Mouse (Mus musculus) cerebral cortex, adult 2 months (tissue): ENCODE results near the gene Phf5a.

Experiments used
- WGBS: fragments of 180-500 bp; shearing (Covaris S2); methylation state at CpG from one replicate; pipeline ENCODE4 v1.1.7; 2018; 5-methylcytosine and 5-hydroxymethylcytosine counted together

Gene Phf5a

DNA sequence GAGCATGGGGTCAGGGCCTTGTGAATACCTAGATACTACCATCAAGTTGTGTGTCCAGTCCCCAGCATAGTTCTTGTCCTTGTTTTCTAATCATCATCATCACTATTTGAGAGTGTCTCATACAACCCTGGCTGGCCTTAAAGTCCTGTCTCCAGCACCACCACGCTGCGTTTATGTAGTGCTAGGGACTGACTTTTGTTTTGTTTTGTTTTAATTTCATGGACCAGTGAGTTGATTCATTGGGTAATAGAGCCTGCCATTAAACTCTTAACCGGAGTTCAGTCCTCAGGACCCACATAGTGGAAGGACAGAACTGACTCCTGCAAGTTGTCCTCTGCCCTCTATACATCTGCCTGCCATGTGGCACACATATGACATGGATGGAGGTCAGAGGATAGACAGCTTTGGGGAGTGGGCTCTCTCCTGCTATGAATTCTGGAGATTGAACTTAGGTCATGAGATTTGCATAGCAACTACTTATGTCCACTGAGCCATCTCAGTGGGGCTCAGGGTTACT is 13.8 kb upstream of the Phf5a start:
- 62% methylated on average over 3 of the region's 3 CpGs for WGBS

DNA sequence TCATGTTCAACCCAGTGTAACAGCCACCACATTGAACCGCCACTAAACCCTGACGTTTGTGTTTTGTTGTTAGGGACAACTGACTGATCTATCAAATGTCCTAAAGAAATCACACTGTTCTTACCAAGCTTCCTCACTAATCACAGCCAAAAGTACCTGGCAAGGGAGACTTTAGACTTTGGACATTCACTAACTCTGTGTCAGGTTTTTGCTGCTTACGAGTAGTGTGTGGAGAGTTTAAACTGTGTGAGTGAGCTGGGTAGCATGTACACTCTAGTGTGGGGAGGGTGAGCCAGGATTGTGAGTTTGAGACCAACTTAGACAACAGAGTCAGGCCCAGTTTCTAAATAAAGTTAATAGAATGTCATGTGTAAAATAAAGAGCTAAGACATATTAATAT is 10.6 kb upstream of the Phf5a start:
- 66% methylated on average over 3 of the region's 3 CpGs for WGBS

DNA sequence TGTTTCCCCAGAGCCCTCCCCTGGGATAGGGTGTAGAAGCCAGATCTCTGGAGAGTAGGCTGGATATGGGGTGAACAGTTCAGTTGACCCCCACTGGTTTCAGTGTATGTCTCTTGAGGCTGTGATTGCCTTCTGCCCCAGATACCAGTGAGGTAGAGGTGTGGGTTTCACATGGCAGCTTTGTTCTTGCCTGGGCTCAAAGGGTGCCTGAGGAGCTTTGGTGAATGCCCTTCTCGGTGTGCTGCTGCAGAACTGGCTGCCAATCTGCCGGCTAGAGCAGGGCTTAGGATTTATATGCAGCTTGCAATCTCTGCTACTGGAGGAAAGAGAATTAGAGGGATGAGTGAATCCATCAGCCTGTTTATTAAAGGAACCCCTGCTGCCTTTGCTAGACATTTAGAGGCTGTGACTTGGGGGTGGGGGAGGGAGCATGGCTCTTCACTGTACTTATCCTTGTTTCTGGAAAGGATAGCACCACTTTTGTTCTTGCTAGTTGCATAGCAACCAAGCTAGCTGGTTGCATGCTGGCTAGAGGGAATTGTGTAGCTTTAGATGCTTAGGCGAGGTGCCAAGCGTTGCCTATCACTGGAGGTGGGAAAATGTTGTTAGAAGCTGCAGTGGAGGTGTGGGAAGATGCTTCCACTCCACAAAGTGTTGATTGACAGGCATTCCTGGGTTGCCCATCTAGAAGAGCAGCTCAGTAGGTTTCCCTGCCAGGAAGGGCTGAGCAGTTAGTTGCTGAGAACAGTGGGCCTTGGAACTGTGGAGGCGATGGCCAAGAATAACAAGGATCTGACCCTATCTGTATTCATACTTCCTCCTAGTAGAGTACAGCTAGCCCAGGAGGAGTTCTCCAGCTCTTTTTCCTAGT is 8.1 kb upstream of the Phf5a start:
- WGBS = 13% methylated on average over 5 of the region's 5 CpGs

DNA sequence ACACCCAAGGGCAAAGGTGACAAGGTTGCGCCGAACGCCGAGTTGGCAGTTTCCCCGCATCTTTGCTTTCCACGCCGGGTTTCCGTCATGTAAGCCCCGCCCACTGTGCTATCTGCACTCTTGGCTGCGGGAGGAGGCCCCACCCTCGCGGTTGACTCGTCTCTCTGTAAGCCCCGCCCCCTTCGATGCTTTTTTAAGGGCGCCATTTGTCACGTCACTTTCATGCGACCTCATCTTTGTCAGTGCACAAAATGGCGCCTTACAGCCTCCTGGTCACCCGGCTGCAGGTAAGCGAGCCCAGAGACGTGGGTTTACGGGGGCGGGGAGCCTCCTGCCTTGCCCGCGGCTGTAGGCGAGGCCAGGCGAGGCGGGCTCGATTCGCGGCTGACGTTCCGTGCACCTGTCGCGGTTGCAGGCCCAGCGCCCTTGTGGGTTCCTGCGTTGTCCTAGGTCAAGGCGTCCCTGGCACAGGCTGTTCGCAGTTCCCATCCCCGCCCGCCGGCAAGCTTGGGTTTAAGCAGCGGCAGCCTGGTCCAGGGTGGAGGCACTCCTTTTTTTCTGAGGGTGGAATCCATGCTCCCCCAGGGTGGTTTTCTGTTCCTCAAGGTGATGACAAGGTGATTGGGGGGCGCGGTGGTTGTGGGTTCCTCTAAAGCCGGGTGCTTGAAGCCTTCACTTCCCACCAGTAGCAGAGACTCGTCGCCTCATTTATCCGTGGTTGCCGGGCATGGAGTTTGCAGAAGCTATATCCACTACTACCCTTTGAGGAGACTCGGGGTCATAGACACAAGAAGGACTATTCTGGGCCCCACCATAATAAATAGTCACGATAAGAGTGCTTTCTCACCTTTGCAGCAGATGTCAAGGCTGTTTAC is 788 bp upstream of the Phf5a start, which contains the start of gene Aco2:
Gene Aco2, plus strand, starts transcription at position 48 of the 875 bp plus-strand sequence.
- WGBS = under 1% methylated on average over 53 of the region's 53 CpGs

DNA sequence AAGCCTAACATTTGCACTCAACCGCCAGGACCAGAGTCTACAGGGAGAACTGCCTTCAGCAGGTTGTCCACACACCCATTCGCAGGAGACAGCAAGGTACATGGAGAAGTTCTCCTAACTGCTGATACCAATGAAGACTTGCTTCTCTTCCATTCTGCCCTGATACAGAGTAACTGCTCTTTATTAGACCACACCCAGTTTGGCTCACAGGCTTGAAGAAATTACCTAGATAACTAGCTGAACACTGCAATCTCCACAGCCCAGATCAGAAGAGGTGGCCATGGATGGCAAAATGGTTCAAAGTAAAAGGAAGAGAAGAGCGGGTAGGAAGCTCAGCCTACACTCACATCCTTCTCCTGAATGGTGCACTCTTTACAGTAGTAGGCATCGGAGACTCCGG is 1.7 kb downstream of the Phf5a start:
- WGBS = 98% methylated on average over 5 of the region's 5 CpGs

DNA sequence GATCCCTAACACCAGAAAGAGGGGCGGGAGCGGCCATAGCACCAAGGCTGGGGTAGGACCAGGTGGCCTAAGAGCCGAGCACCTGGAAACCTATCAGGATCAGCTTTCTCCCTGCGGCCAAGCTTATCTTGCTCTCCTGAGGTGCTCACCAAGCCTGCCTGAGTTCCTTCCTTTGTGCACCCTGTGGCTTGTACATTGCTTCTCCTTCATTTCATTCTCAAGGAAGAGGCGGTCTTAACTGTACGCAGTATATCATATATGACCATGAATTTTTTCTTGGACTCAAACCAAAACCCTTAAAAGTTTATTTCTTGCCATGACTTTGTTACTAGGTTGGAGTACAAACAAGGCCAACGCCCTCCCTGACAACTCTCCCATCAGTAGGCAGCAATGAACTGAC is 7.5 kb downstream of the Phf5a start:
- 94% methylated on average over 7 of the region's 7 CpGs for WGBS

DNA sequence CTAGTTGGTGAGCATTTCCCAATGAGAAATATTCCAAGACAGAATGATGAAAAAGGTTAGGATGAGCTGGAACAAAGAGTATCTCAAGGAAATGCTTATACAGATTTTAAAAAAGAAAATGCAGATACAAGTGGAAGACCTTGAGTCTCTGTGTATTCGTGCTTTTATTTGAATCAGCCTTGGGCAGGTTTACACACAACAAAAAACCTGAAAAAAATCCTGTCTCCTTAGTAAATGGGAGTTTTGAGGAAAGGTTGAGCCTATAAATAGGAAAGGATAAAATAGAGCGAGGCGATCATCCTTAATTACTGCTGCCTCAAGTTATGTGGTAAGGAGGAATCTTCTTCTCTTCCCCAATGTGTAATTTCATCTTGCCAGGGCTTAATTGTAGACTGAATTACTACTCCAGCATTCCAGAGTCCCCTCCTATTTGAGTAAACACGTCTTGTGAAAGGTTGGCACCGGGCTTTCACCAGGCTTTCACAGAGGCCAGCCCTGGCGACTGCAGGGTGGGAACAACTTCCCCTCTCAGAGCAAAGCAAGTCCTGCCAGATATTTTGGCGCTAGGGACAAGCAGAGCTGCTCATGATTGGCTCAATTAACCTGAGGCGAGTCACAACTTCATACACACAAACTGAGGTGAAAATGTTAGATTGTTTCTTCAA is 11.1 kb downstream of the Phf5a start:
- 13% methylated on average over 8 of the region's 8 CpGs for WGBS

DNA sequence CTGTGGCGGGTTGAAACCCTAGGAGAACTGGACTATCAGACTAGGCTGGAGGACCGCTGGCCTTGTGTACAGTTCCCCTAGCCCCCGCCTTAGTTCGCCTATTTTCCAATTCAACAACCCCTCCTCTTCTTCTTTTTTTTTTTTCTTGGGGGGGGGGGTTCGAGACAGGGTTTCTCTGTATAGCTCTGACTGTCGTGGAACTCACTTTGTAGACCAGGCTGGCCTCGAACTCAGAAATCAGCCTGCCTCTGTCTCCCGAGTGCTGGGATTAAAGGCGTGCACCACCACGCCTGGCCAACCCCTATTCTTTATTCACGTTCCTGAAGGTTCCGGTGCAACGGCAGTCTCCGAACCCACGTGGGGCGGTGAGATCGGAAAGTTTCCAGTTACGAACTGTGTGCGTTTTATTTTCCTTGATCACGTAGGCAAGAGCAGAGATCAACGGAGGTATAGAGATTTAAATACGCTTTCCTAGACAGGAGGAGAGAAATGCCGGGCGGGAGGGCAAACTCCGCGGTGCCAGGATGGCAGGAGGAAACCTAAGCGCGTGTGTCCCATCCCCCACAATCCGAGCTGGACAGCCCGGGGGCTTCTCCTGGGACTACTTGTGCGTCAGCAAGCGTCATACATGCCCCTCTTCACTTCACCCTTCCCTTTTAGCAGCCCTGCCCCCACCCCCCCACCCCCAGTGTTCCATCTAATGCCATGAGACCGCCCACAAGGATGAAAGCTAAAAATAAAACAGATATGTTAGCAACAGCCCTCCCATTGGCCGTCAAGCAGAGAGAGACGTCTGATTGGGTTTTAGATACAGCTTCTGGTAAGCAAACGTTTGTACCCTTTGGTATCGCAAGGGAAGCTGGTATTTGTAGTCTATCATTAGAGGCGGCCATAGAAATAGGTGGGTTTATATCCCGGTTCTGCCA is 12.1 kb downstream of the Phf5a start:
- WGBS = under 1% methylated on average over 39 of the region's 39 CpGs

DNA sequence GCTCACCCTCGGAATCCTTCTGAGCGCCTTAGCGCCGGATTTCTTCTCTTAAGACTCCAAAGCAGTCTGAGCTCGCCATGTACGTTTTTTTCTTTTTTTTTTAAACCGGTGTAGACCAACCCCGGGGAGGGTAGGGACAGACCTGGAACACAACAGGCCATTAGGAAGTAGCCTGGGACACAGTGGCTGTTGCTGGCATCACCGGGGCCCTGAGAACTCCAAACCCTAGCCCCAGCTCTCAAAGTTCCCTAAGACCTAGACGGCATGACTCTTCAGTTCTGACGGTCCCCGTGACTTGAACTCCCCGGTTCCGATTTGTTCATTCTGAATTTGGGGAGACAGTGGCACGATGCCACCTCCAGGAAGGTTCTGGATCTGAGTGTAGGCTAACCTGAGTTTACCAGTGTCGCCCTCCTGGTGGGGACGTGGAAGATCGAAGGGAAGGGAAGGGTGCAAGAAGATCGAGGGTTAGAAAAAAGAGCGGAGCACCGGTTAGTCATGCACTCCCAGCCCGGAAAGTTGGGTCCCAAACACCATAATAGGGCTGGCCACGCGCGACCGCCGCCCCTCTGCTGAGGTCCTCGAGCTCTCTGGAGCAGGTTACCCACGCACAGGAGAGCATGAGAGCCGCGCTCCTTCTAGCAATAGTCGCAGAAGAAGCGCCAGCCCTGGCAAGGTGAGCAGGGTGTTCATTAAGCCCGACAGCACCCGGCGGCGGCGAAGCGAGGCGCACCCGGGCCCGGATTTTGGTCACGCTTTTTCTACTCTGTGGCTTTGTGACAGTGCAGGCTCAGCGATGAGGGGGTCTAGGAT is 13.0 kb downstream of the Phf5a start, which contains the start of gene Tob2:
Gene Tob2, minus strand, starts transcription at position 280 of the 813 bp plus-strand sequence.
- under 1% methylated on average over 44 of the region's 44 CpGs for WGBS

DNA sequence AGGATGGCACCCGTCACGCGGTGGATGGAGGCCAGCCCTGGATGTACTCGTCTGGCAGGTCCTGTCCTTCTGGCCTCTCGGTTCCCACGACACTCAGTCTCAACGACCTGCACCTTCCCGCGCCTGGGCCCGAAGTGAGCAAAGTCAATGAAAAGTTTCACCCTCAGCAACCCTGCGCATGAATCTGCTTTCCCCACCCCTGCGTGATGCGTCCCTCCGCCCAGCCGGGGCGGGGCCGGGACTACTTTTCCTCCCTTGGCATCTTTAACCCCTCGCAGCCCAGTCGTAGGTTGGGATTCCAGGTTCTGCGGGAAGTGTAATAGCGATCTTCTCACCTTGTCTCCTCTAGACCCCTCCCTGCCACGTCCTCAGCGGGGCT is 13.6 kb downstream of the Phf5a start:
- under 1% methylated on average over 23 of the region's 23 CpGs for WGBS

DNA sequence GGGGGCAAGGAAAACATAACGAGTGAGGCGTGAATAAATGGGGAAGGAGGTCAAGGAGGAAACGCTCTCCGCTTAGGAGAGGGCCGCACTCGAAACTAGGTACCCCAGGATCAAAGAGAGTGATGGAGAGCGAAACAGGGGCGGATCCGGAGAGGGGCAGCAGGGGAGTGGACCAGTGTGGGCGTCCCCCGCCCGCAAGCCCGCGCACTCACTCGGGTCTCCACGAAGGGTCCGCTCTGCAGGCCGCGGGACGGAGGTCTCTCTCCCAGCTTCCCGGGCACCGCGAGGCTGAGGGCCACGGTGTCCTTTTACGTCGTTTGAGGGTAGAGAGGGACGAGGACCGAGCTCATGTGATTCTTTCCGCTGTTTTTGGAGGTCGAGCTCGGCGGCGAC is 14.0 kb downstream of the Phf5a start:
- under 1% methylated on average over 33 of the region's 33 CpGs for WGBS

DNA sequence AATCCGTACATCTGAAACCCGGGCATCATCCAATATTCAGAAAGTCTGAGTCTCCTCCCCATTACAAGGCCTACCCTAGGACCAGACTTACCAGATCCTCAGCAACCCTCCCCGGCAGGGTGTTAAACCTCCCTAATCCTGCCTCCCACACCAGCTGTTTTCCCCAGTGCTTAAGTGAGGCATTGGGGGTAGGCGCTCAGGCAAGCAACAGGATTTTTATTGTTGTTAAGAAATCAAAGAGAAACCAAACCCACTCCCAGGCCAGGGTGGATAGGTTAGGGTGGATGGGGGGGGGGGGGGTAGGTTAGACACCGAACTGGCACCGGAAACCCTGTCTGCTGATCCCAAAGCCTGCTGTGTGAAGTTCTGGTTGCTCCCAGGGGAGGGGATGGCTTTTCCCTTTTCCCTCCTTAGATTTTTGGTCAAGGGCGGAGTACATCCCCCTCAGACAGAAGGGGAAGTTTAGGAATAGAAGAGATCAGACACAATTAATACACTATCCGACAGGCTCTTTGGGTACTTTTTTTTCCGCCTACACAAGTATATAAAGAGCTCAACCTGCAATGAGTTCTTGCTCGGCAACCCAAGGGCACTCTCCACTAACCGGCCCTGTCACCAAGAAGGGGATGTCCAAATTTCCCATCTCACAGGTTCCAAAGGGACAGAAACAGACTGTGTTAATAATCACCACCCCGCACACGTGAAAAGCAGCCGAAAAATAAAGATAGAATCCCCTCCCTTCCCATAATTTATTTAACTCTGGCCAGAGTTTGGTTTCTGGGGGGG is 14.6 kb downstream of the Phf5a start:
- WGBS = 0% methylated on average over 14 of the region's 14 CpGs

DNA sequence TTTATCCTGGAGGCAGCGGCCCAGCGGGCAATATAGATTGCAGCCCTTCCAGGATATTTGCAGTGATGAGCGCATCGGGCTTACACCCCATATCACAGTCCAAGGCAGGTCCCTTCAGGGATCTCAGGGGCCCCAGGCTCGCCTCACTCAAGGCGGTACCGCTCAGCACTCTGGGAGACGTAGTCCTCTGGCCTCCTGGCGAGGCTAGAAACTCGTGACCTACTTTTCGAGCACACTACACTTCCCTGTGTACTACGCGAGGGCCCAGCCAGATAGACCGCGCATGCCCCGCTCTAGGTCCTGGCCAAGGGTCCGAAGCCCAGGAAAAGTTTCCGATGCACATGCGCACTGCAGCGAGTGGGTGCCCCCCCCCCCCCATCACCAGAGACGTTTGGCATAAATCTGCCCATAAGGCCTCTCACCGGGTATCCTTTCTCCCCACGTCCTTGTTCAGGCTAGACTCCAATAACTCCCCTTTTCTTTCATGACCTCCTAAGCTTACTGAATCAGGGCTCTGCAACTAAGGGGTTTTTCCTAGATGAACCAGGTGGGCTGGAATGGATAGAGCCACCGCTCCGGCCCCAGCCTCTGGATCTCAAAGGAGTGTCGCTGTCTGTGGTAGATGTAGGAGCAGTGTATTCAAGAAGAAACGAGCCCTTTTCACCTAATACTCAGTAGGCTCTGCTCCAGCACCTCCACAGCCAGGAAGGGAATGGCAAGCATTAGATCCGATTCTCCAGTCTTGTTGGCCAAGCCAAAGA is 15.5 kb downstream of the Phf5a start:
- under 1% methylated on average over 28 of the region's 28 CpGs for WGBS

DNA sequence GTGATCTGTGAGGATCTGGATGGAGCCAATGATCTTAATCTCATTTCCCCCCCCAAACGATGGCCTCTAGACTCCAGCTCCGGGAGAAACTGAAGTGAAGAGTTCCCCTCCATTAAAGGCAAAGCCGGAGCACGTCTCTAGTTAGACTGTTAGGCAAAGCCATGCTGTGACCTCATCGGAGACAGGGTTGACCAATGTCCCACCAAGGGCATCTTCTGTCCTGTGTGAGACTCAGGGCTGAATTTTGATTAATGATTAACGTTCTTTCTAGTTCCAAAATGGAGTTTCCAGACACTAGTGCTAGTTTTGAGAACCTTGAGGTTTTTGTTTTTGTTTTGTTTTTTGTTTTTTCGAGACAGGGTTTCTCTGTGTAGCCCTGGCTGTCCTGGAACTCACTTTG is 18.6 kb downstream of the Phf5a start:
- WGBS = 75% methylated on average over 7 of the region's 7 CpGs

DNA sequence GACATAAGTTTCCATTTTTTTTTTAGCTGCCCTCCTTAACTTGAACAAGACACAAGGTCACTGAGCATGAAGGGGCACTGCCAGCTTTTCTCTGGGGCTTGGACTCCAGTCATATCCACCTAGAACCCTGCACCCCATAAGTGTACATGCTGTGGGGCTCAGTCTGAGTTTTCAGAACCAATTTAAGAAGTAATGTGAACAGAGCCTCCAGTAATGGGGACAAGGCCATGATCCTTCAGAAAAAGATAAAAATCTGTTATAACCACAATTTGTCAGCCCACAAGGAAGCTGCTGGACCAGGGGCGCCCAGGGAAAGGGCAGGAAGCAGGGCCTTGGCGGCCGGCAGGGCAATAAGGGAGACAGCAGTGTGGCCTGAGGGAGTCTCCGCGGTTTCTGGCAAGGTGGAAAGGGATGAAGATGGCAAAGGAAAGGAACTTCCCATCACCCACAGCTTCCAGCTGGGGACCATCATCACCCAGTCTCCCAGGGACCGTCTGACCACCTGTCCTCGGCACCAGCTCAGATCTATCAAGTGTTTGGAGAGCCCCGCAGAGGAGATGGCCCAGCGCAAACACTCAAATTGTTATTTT is 19.2 kb downstream of the Phf5a start:
- 79% methylated on average over 9 of the region's 9 CpGs for WGBS

DNA sequence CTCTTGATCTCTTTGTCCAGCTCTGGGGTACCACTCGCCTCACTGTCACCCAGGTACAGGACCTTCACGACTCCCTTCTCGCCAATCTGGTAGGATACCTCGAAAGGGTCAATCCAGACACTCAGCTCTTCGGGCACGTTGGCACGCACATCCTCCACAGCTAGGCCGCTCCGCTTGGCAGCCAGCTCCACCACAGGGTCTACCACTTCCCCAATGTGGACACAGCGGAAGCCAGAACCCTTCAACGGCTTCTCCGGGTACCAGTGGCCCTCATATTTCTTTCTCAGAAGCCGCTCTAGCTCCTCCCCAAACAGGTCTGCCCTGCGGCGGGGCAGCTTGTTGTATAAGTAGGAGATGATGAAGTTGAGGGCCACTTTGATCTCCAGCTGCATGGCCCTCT is 20.3 kb downstream of the Phf5a start:
- WGBS = 89% methylated on average over 15 of the region's 15 CpGs

DNA sequence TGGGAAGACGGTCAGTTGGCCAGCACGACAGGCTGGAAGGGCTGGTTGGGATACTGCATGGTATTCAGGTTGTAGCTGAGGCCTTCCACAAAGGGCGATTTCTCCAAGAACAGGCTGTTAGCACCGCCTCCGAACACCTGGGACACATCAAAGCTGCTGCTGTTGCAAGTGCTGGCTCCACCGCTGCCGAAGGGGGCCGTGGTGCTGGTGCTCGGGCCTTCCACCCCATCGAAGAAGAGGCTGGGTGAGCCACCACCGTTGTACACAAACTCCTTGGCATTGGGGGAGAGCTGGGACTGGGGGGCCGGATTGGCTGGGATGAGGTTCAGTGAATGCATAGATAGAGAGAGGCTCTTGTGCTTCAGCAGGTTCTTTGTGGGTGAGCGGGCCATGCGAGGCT is 21.0 kb downstream of the Phf5a start:
- 53% methylated on average over 14 of the region's 14 CpGs for WGBS

DNA sequence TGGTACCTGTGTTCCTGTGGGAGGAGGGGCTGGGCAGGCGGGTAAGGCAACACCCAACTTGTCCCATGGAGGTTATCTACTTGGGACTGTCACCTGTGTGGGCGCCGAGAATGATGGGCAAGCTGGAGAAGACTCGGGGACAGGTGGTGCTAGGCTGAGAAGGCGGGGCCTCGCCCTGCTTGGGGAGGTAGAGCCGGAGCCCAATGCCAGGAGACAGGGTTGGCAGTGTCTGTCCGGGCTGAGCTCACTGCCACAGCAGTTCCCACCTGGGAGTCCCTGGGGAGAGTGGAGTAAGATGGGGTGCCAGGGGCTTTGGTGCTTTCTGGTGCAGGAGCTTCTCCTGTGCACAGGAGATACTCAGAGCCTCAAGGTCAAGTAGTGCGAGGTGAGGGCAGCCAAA is 22.6 kb downstream of the Phf5a start:
- 69% methylated on average over 9 of the region's 9 CpGs for WGBS
